Mouse (Mus musculus) midbrain, embryonic 15.5 days (tissue): Measurements from ENCODE around the gene Ap1s3. TPM values are rescaled to one million over a fixed set of nuclear protein-coding genes. Genes with fewer than 3 reads are reported as not detected.

Source experiments
- ATAC-seq: fragments of 200-750 bp; cut with Nextera tagmentation; replicated peaks from 2 replicates; pipeline ENCODE4 v1.8.0; 2017; ENCODE audit warnings: moderate TSS enrichment
- H3K27ac ChIP-seq: fragments of 300-500 bp; sonication (generic); 2 replicates; pipeline ENCODE4 v1.5.1; 2015; ENCODE audit warnings: mild to moderate bottlenecking, inconsistent platforms
- H3K27me3 ChIP-seq: fragments of 300-500 bp; sonication (generic); replicated peaks from 2 replicates; pipeline ENCODE4 v1.6.1; 2015; ENCODE audit warnings: inconsistent platforms
- H3K36me3 ChIP-seq: fragments of 300-500 bp; sonication (generic); replicated peaks from 2 replicates; pipeline ENCODE4 v1.6.1; 2015; ENCODE audit warnings: inconsistent platforms
- H3K4me1 ChIP-seq: fragments of 300-500 bp; sonication (generic); 2 replicates; pipeline ENCODE4 v1.6.1; 2015; ENCODE audit warnings: inconsistent platforms
- H3K4me2 ChIP-seq: fragments of 300-500 bp; sonication (generic); 2 replicates; pipeline ENCODE4 v1.6.1; 2015; ENCODE audit warnings: inconsistent platforms, mild to moderate bottlenecking, moderate library complexity
- H3K4me3 ChIP-seq: fragments of 300-500 bp; sonication (generic); 2 replicates; pipeline ENCODE4 v1.5.1; 2015; ENCODE audit warnings: mild to moderate bottlenecking, inconsistent platforms
- H3K9ac ChIP-seq: fragments of 300-500 bp; sonication (generic); 2 replicates; pipeline ENCODE4 v1.6.1; 2015; ENCODE audit warnings: mild to moderate bottlenecking, inconsistent platforms
- H3K9me3 ChIP-seq: fragments of 300-500 bp; sonication (generic); 2 replicates; pipeline ENCODE4 v1.6.1; 2016; ENCODE audit warnings: inconsistent platforms
- WGBS: fragments of 180-500 bp; shearing (Covaris S2); methylation state at CpG from one replicate; pipeline ENCODE4 v1.1.7; 2015; ENCODE audit warnings: mixed read lengths; 5-methylcytosine and 5-hydroxymethylcytosine counted together
- polyA plus RNA-seq: library from polyadenylated mRNA; unstranded; fragments of >200 nt; fragmentation: Nextera tagmentation; extraction: Ambion mirVana; gene quantifications from 2 replicates; pipeline ENCODE4 v1.2.1, GENCODE M21; 2015

The Ap1s3 gene
- polyA plus RNA-seq, 1 experiment from 2014 or later = 0.15 TPM

GRCm38 (mm10) chr1:79657411-79657810 lies 14.4 kb downstream of the Ap1s3 start:
- Histone ChIP-seq H3K9me3 (no peaks in the 10 kb centered on the region), H3K4me1 (no peaks in the 10 kb centered on the region), H3K27me3 (no peaks in the 10 kb centered on the region), H3K4me2 (no peak overlapping the region), H3K36me3 (no peaks in the 10 kb centered on the region), H3K27ac (no peak overlapping the region), H3K4me3 (no peak overlapping the region), H3K9ac (no peak overlapping the region)
- 88% methylated on average over 1 of the region's 1 CpGs for WGBS
- no peak for ATAC-seq

GRCm38 (mm10) chr1:79655819-79656555 lies 15.8 kb downstream of the Ap1s3 start:
- WGBS = 80% methylated on average over 4 of the region's 4 CpGs
- no peak overlapping the region for H3K4me2 ChIP-seq
- H3K9me3 ChIP-seq = no peaks in the 10 kb centered on the region
- ATAC-seq = no peak
- no peaks in the 10 kb centered on the region for H3K27me3 ChIP-seq
- H3K4me3 ChIP-seq = no peak overlapping the region
- no peaks in the 10 kb centered on the region for H3K4me1 ChIP-seq
- H3K9ac ChIP-seq = no peak overlapping the region
- H3K27ac ChIP-seq = no peak overlapping the region
- H3K36me3 ChIP-seq = no peaks in the 10 kb centered on the region

- no peak overlapping the region for H3K4me3 ChIP-seq
- 99% methylated on average over 2 of the region's 2 CpGs for WGBS
- ATAC-seq = no peak
- H3K9ac ChIP-seq = no peak overlapping the region
- no peak overlapping the region for H3K4me2 ChIP-seq
- H3K4me1 ChIP-seq = no peaks in the 10 kb centered on the region
- H3K27me3 ChIP-seq = no peaks in the 10 kb centered on the region
- no peak overlapping the region for H3K27ac ChIP-seq
- no peaks in the 10 kb centered on the region for H3K9me3 ChIP-seq
- no peaks in the 10 kb centered on the region for H3K36me3 ChIP-seq
Measured at GRCm38 (mm10) chr1:79654948-79655347, 16.8 kb downstream of the Ap1s3 start.

- Histone ChIP-seq H3K27ac (no peak overlapping the region), H3K36me3 (no peaks in the 10 kb centered on the region), H3K9ac (no peak overlapping the region), H3K4me2 (no peak overlapping the region), H3K4me3 (no peak overlapping the region), H3K4me1 (0 out of 2 replicates have a peak, but pooled peaks cover 4% of the 10 kb centered on the region), H3K27me3 (no peaks in the 10 kb centered on the region), H3K9me3 (no peaks in the 10 kb centered on the region)
- no peak for ATAC-seq
- WGBS = 92% methylated on average over 6 of the region's 6 CpGs
Measured at GRCm38 (mm10) chr1:79643411-79644110, 28.2 kb downstream of the Ap1s3 start.

- Histone ChIP-seq H3K9me3 (no peaks in the 10 kb centered on the region), H3K27ac (no peak overlapping the region), H3K9ac (no peak overlapping the region), H3K4me2 (no peak overlapping the region), H3K4me3 (no peak overlapping the region), H3K4me1 (0 out of 2 replicates have a peak, but pooled peaks cover 4% of the 10 kb centered on the region), H3K36me3 (no peaks in the 10 kb centered on the region), H3K27me3 (no peaks in the 10 kb centered on the region)
- no peak for ATAC-seq
- WGBS = 93% methylated on average over 3 of the region's 3 CpGs
Measured at GRCm38 (mm10) chr1:79642680-79643079, 29.1 kb downstream of the Ap1s3 start.

GRCm38 (mm10) chr1:79641355-79641754 lies 30.4 kb downstream of the Ap1s3 start:
- 90% methylated on average over 6 of the region's 6 CpGs for whole genome bisulfite sequencing
- ATAC-seq = no peak
- H3K4me1 ChIP-seq = 0 out of 2 replicates have a peak, but pooled peaks cover 4% of the 10 kb centered on the region
- H3K27ac ChIP-seq = no peak overlapping the region
- H3K4me3 ChIP-seq = no peak overlapping the region
- H3K4me2 ChIP-seq = no peak overlapping the region
- no peaks in the 10 kb centered on the region for H3K27me3 ChIP-seq
- H3K9ac ChIP-seq = no peak overlapping the region
- H3K36me3 ChIP-seq = no peaks in the 10 kb centered on the region
- H3K9me3 ChIP-seq = no peaks in the 10 kb centered on the region

- ATAC-seq = peak; percentile 89
- WGBS = 44% methylated on average over 7 of the region's 7 CpGs
Measured at GRCm38 (mm10) chr1:79640151-79640550, 31.6 kb downstream of the Ap1s3 start.

GRCm38 (mm10) chr1:79639683-79640082 lies 32.1 kb downstream of the Ap1s3 start:
- 0 out of 2 replicates have a peak, but pooled peaks cover 4% of the 10 kb centered on the region for H3K4me1 ChIP-seq
- no peak overlapping the region for H3K9ac ChIP-seq
- H3K9me3 ChIP-seq = no peaks in the 10 kb centered on the region
- H3K4me2 ChIP-seq = no peak overlapping the region
- WGBS = 66% methylated on average over 5 of the region's 5 CpGs
- H3K27ac ChIP-seq = no peak overlapping the region
- no peaks in the 10 kb centered on the region for H3K36me3 ChIP-seq
- ATAC-seq = peak; percentile 69; the same call in 1 of the 2 replicates
- H3K27me3 ChIP-seq = no peaks in the 10 kb centered on the region
- H3K4me3 ChIP-seq = no peak overlapping the region

More at GRCm38 (mm10) chr1:79640151-79640550, 31.6 kb downstream of the Ap1s3 start:
- H3K36me3 ChIP-seq = no peaks in the 10 kb centered on the region
- no peak overlapping the region for H3K4me3 ChIP-seq
- no peak overlapping the region for H3K27ac ChIP-seq
- no peaks in the 10 kb centered on the region for H3K27me3 ChIP-seq
- H3K9me3 ChIP-seq = no peaks in the 10 kb centered on the region
- H3K4me1 ChIP-seq = 0 out of 2 replicates have a peak, but pooled peaks cover 4% of the 10 kb centered on the region
- H3K9ac ChIP-seq = no peak overlapping the region
- no peak overlapping the region for H3K4me2 ChIP-seq

- ATAC-seq = no peak
- no peak overlapping the region for H3K4me2 ChIP-seq
- no peaks in the 10 kb centered on the region for H3K36me3 ChIP-seq
- H3K9ac ChIP-seq = no peak overlapping the region
- WGBS = 92% methylated on average over 6 of the region's 6 CpGs
- H3K9me3 ChIP-seq = no peaks in the 10 kb centered on the region
- H3K27ac ChIP-seq = no peak overlapping the region
- no peaks in the 10 kb centered on the region for H3K27me3 ChIP-seq
- 0 out of 2 replicates have a peak, but pooled peaks cover 4% of the 10 kb centered on the region for H3K4me1 ChIP-seq
- H3K4me3 ChIP-seq = no peak overlapping the region
Measured at GRCm38 (mm10) chr1:79639107-79639506, 32.7 kb downstream of the Ap1s3 start.

GRCm38 (mm10) chr1:79637768-79638167 lies 34.0 kb downstream of the Ap1s3 start:
- 98% methylated on average over 2 of the region's 2 CpGs for WGBS
- H3K27me3 ChIP-seq = no peaks in the 10 kb centered on the region
- H3K27ac ChIP-seq = no peak overlapping the region
- H3K9me3 ChIP-seq = no peaks in the 10 kb centered on the region
- H3K36me3 ChIP-seq = no peaks in the 10 kb centered on the region
- ATAC-seq = no peak
- no peak overlapping the region for H3K4me3 ChIP-seq
- H3K4me2 ChIP-seq = no peak overlapping the region
- H3K9ac ChIP-seq = no peak overlapping the region
- 0 out of 2 replicates have a peak, but pooled peaks cover 4% of the 10 kb centered on the region for H3K4me1 ChIP-seq

- Histone ChIP-seq H3K4me3 (no peak overlapping the region), H3K9ac (no peak overlapping the region), H3K27ac (no peak overlapping the region), H3K27me3 (no peaks in the 10 kb centered on the region), H3K36me3 (no peaks in the 10 kb centered on the region), H3K4me1 (no peaks in the 10 kb centered on the region), H3K9me3 (no peaks in the 10 kb centered on the region), H3K4me2 (no peak overlapping the region)
- no peak for ATAC-seq
- WGBS = 95% methylated on average over 4 of the region's 4 CpGs
Measured at GRCm38 (mm10) chr1:79631521-79631920, 40.3 kb downstream of the Ap1s3 start.

GRCm38 (mm10) chr1:79629726-79630125 lies 42.0 kb downstream of the Ap1s3 start:
- Histone ChIP-seq H3K4me3 (no peak overlapping the region), H3K27me3 (no peaks in the 10 kb centered on the region), H3K36me3 (no peaks in the 10 kb centered on the region), H3K4me2 (no peak overlapping the region), H3K9me3 (no peaks in the 10 kb centered on the region), H3K4me1 (no peaks in the 10 kb centered on the region), H3K9ac (no peak overlapping the region), H3K27ac (no peak overlapping the region)
- 86% methylated on average over 5 of the region's 5 CpGs for WGBS
- ATAC-seq = no peak
